Mouse (Mus musculus): ENCODE results near the gene Mtus2.

- TF ChIP-seq CHD2 (IDR thresholded peaks at IDR 0.05; ENCODE audit: low read depth, low read length) = no peak
- no peak for TF ChIP-seq MAFK (IDR thresholded peaks at IDR 0.05; ENCODE audit: insufficient read depth, low read depth, low read length)
Observed at GRCm38 (mm10) chr5:147918044-147918846, 38.9 kb upstream of the Mtus2 start.
